Mouse (Mus musculus): ENCODE data around the gene Dennd2c. TPM values are rescaled to one million over a fixed set of nuclear protein-coding genes. Genes with fewer than 3 reads are reported as not detected.
"Not testable (repeated sequence)": the region's sequence is repeated elsewhere in the genome, so short reads cannot be mapped to it uniquely, and the experiment has no call there.

The Dennd2c gene
- polyA plus RNA-seq, 1 experiment from 2014 or later, result 6.3 TPM

GRCm38 (mm10) chr3:103128251-103128650 is 25.8 kb downstream of the Dennd2c start:
- peaks cover 4% of the 10 kb centered on the region; the same call in 1 of the 2 replicates for H3K36me3 ChIP-seq (ENCODE audit: control insufficient read depth, insufficient read depth, low read length)
- 45% methylated on average over 4 of the region's 4 CpGs for WGBS
- no peak overlapping the region for H3K9ac ChIP-seq (ENCODE audit: low read length)
- H3K27ac ChIP-seq (ENCODE audit: low read length), result no peak overlapping the region
- no peaks in the 10 kb centered on the region for H3K9me3 ChIP-seq (ENCODE audit: control insufficient read depth, low read length)
- H3K4me3 ChIP-seq (ENCODE audit: low read length), result no peak overlapping the region
- H3K4me2 ChIP-seq (ENCODE audit: low read depth, low read length), result no peak overlapping the region
- no peaks in the 10 kb centered on the region for H3K27me3 ChIP-seq (ENCODE audit: control insufficient read depth, insufficient read depth, low read depth, low read length)
- H3K4me1 ChIP-seq (replicated peaks; ENCODE audit: control insufficient read depth, insufficient read depth, low read length), result peaks cover 10% of the 10 kb centered on the region
- no peak for ATAC-seq (ENCODE audit: low read depth)

GRCm38 (mm10) chr3:103129367-103130159 is 27.2 kb downstream of the Dennd2c start:
- no peak overlapping the region for H3K4me3 ChIP-seq (ENCODE audit: low read length)
- no peak overlapping the region for H3K9ac ChIP-seq (ENCODE audit: low read length)
- ATAC-seq (ENCODE audit: low read depth), result peak; percentile 68

GRCm38 (mm10) chr3:103130236-103130751 is 27.9 kb downstream of the Dennd2c start:
- peak; percentile 84 for ATAC-seq (ENCODE audit: low read depth)
- Histone ChIP-seq H3K27ac (ENCODE audit: low read length) (peak overlapping the region; percentile 67), H3K4me3 (ENCODE audit: low read length) (no peak overlapping the region), H3K9me3 (ENCODE audit: control insufficient read depth, low read length) (no peaks in the 10 kb centered on the region), H3K27me3 (ENCODE audit: control insufficient read depth, insufficient read depth, low read depth, low read length) (no peaks in the 10 kb centered on the region), H3K9ac (ENCODE audit: low read length) (0 out of 2 replicates have a peak overlapping the region, but pooled peaks have one; percentile 26), H3K36me3 (ENCODE audit: control insufficient read depth, insufficient read depth, low read length) (peaks cover 4% of the 10 kb centered on the region; the same call in 1 of the 2 replicates), H3K4me2 (ENCODE audit: low read depth, low read length) (peak overlapping the region; percentile 11; the same call in 1 of the 2 replicates), H3K4me1 (replicated peaks; ENCODE audit: control insufficient read depth, insufficient read depth, low read length) (peaks cover 10% of the 10 kb centered on the region)
- WGBS, result 20% methylated on average over 6 of the region's 6 CpGs

More at GRCm38 (mm10) chr3:103129367-103130159, 27.2 kb downstream of the Dennd2c start:
- H3K36me3 ChIP-seq (ENCODE audit: control insufficient read depth, insufficient read depth, low read length), result peaks cover 4% of the 10 kb centered on the region; the same call in 1 of the 2 replicates
- H3K4me2 ChIP-seq (ENCODE audit: low read depth, low read length), result 0 out of 2 replicates have a peak overlapping the region, but pooled peaks have one; percentile 12
- no peaks in the 10 kb centered on the region for H3K27me3 ChIP-seq (ENCODE audit: control insufficient read depth, insufficient read depth, low read depth, low read length)
- no peaks in the 10 kb centered on the region for H3K9me3 ChIP-seq (ENCODE audit: control insufficient read depth, low read length)
- peak overlapping the region; percentile 67 for H3K27ac ChIP-seq (ENCODE audit: low read length)
- peaks cover 10% of the 10 kb centered on the region for H3K4me1 ChIP-seq (replicated peaks; ENCODE audit: control insufficient read depth, insufficient read depth, low read length)
- 55% methylated on average over 8 of the region's 8 CpGs for WGBS

GRCm38 (mm10) chr3:103133098-103133497 is 30.7 kb downstream of the Dennd2c start:
- Histone ChIP-seq H3K27me3 (ENCODE audit: control insufficient read depth, insufficient read depth, low read depth, low read length) (no peaks in the 10 kb centered on the region), H3K9ac (ENCODE audit: low read length) (no peak overlapping the region), H3K27ac (ENCODE audit: low read length) (no peak overlapping the region), H3K4me2 (ENCODE audit: low read depth, low read length) (no peak overlapping the region), H3K4me1 (replicated peaks; ENCODE audit: control insufficient read depth, insufficient read depth, low read length) (peaks cover 10% of the 10 kb centered on the region), H3K4me3 (ENCODE audit: low read length) (no peak overlapping the region), H3K36me3 (ENCODE audit: control insufficient read depth, insufficient read depth, low read length) (peaks cover 4% of the 10 kb centered on the region; the same call in 1 of the 2 replicates), H3K9me3 (ENCODE audit: control insufficient read depth, low read length) (no peaks in the 10 kb centered on the region)
- no peak for ATAC-seq (ENCODE audit: low read depth)
- WGBS, result 90% methylated on average over 10 of the region's 10 CpGs

- H3K4me3 ChIP-seq (ENCODE audit: low read length), result no peak overlapping the region
- H3K27ac ChIP-seq (ENCODE audit: low read length), result no peak overlapping the region
- H3K27me3 ChIP-seq (ENCODE audit: control insufficient read depth, insufficient read depth, low read depth, low read length), result no peaks in the 10 kb centered on the region
- no peak overlapping the region for H3K9ac ChIP-seq (ENCODE audit: low read length)
- peaks cover 4% of the 10 kb centered on the region; the same call in 1 of the 2 replicates for H3K36me3 ChIP-seq (ENCODE audit: control insufficient read depth, insufficient read depth, low read length)
- ATAC-seq (ENCODE audit: low read depth), result no peak
- WGBS, result 75% methylated on average over 4 of the region's 4 CpGs
- peaks cover 8% of the 10 kb centered on the region for H3K4me1 ChIP-seq (replicated peaks; ENCODE audit: control insufficient read depth, insufficient read depth, low read length)
- no peaks in the 10 kb centered on the region for H3K9me3 ChIP-seq (ENCODE audit: control insufficient read depth, low read length)
- no peak overlapping the region for H3K4me2 ChIP-seq (ENCODE audit: low read depth, low read length)
Observed at GRCm38 (mm10) chr3:103136414-103137077, 34.1 kb downstream of the Dennd2c start.

GRCm38 (mm10) chr3:103139047-103139446 is 36.6 kb downstream of the Dennd2c start:
- Histone ChIP-seq H3K9me3 (ENCODE audit: control insufficient read depth, low read length) (no peaks in the 10 kb centered on the region), H3K4me1 (replicated peaks; ENCODE audit: control insufficient read depth, insufficient read depth, low read length) (peaks cover 8% of the 10 kb centered on the region), H3K27me3 (ENCODE audit: control insufficient read depth, insufficient read depth, low read depth, low read length) (no peaks in the 10 kb centered on the region), H3K36me3 (ENCODE audit: control insufficient read depth, insufficient read depth, low read length) (no peaks in the 10 kb centered on the region), H3K27ac (ENCODE audit: low read length) (peak overlapping the region; percentile 60), H3K4me3 (ENCODE audit: low read length) (no peak overlapping the region), H3K9ac (ENCODE audit: low read length) (no peak overlapping the region), H3K4me2 (ENCODE audit: low read depth, low read length) (peak overlapping the region; percentile 21)
- 38% methylated on average over 8 of the region's 8 CpGs for WGBS
- peak; percentile 88 for ATAC-seq (ENCODE audit: low read depth)

GRCm38 (mm10) chr3:103140095-103140838 is 37.9 kb downstream of the Dennd2c start:
- H3K4me3 ChIP-seq (ENCODE audit: low read length); ATAC-seq (ENCODE audit: low read depth); H3K27ac ChIP-seq (ENCODE audit: low read length); H3K4me1 ChIP-seq (replicated peaks; ENCODE audit: control insufficient read depth, insufficient read depth, low read length); H3K9me3 ChIP-seq (ENCODE audit: control insufficient read depth, low read length); H3K27me3 ChIP-seq (ENCODE audit: control insufficient read depth, insufficient read depth, low read depth, low read length); H3K9ac ChIP-seq (ENCODE audit: low read length); H3K36me3 ChIP-seq (ENCODE audit: control insufficient read depth, insufficient read depth, low read length): not testable (repeated sequence)
- H3K4me2 ChIP-seq (ENCODE audit: low read depth, low read length), result peak overlapping the region; percentile 7; the same call in 1 of the 2 replicates
- 54% methylated on average over 11 of the region's 11 CpGs for WGBS

- H3K27ac ChIP-seq (ENCODE audit: low read length), result no peak overlapping the region
- H3K9me3 ChIP-seq (ENCODE audit: control insufficient read depth, low read length), result no peaks in the 10 kb centered on the region
- no peaks in the 10 kb centered on the region for H3K36me3 ChIP-seq (ENCODE audit: control insufficient read depth, insufficient read depth, low read length)
- no peak overlapping the region for H3K9ac ChIP-seq (ENCODE audit: low read length)
- no peaks in the 10 kb centered on the region for H3K27me3 ChIP-seq (ENCODE audit: control insufficient read depth, insufficient read depth, low read depth, low read length)
- ATAC-seq (ENCODE audit: low read depth), result peak; percentile 61
- no peak overlapping the region for H3K4me3 ChIP-seq (ENCODE audit: low read length)
- 77% methylated on average over 11 of the region's 11 CpGs for WGBS
- H3K4me1 ChIP-seq (replicated peaks; ENCODE audit: control insufficient read depth, insufficient read depth, low read length), result peaks cover 8% of the 10 kb centered on the region
- no peak overlapping the region for H3K4me2 ChIP-seq (ENCODE audit: low read depth, low read length)
Observed at GRCm38 (mm10) chr3:103141287-103141686, 38.9 kb downstream of the Dennd2c start.

Measured in lung, embryonic 16.5 days (tissue).